Mouse (Mus musculus) right cerebral cortex, postnatal 36 days (tissue): ENCODE data around the gene Igfbp5.

Source experiments
- DNase-seq, 2 experiments: peaks; one replicate each; pipeline ENCODE4 v3.0.0; 2022; ENCODE audit warnings: low spot score in 2 of 2, mixed read lengths in 1 of 2

Igfbp5 gene

DNA sequence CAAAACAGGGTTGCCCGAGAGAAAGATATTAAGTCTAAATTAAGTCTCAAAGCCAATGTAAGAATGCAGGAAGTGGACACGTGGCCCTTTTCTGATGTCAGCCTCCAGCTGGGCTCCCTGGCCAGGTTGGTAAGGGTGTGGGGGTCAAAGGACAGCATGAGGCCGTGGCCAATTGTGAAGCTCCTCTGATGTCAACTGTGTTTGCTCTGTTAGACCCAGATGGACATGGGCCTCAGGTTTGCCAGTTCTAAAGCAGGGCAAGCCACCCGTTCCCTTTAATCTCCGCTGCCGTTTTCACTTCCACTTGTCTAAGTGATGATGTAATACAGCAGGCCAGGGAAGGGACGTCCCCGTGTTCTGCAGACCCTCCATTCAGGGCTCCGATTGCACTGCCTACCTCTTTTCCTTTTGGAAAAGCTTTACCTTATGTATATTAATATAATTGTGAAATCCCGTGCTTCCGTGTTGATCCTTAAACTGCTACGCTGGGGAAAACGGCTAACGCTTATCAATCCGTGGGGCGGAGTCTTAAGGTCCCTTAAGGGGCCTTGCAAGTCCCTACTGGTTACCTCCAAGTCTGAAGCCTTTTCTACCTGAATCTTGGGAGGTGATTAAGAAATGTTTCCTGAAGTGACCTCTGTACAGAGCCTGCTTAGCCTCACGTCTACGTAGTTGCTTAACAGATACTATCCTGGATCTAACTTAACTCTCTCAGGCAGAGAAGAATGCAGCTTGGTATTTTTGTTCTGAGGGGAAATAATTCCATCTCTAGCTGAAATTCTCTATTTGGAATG is 31.8 kb downstream of the Igfbp5 start:
- DNase-seq: no peak

GRCm38 (mm10) chr1:72839791-72840190 is 34.9 kb downstream of the Igfbp5 start:
- no peak for DNase-seq

GRCm38 (mm10) chr1:72839356-72839755 is 35.3 kb downstream of the Igfbp5 start:
- DNase-seq: no peak

GRCm38 (mm10) chr1:72833563-72833962 is 41.1 kb downstream of the Igfbp5 start:
- no peak for DNase-seq

- DNase-seq: no peak
Measured at GRCm38 (mm10) chr1:72832715-72833153, 42.0 kb downstream of the Igfbp5 start.

DNA sequence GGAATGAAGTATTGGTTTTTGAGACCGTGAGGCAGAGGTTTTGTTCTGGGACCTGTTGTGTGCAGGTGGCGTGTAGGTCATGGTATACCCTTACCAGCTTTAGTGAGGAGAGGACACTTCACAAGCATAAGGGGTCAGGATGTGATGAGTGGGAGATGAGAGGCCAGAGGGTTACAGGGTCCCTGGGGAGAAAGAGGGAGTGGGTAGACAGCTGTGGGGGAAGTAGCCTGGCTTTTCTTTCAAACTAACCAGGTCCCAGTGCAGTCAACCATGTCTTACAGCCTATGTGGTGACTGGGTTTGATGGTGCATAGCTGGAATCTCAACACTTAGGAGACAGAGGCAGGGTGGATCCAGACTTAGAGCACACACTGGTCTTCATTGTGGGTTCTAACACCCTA is 44.2 kb downstream of the Igfbp5 start:
- DNase-seq: no peak

GRCm38 (mm10) chr1:72828843-72829242 is 45.8 kb downstream of the Igfbp5 start:
- no peak for DNase-seq

DNA sequence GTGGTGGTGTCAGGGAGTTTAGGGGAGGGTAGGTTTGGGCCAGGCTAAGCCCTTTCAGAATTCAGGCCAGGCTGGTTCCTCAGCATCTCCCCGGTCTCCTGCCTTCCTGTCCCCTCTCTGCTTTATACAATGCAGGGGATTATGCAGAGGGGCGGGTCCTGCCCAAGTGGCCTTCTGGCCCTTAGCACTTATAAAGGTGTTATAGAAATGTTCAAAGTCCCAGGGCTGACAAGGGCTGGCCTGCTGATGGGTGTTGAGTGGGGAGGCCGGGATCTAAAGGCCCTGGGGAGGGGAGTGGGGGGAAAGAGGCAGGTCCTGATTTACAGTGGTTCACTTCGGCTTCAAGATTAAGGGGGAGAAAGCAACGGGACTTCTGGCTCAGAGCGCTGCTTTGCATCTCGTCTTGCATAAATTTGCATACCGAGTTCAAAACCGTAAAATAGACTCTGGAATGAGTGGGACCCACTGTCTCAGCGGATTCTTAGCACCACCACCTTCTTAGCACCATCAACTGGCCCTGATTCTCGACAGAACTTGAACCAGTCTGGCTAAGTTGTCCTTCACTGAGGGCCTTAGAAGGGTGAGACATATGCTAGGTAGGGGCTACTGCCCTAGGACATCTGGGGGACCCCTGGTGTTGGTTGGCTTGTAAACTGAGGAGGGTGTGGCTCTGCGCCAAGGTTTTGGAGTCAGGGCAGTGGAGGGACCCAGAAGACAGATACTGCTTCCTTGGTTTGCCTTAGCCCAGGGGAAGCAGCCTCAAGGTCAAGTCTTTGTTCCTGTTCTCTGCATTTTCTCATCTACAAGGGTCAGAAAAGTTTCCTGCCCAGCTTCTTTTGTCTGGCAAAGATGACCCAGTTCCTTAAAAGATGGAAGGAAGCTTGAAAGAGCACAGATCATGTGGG is 47.0 kb downstream of the Igfbp5 start:
- DNase-seq: no peak

DNA sequence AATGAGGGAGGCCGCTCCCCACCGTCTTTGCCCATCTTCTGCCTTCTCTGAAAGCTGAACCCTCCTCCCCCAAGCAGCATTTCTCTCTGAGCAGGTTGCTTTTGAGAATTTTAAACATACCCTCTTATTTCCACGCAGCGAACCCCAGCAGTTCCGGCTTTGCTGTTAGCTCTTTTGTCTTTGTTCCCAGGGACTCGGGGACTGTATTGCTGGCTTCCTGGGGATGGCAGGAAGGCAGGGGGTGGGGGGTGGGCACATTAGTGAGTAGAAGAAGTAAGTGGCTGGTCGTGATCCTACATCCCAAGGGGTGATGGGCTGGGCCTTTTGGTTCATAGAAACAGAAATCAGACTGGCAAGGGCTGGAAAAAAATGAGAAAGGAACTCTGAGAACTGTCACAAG is 47.8 kb downstream of the Igfbp5 start:
- no peak for DNase-seq

GRCm38 (mm10) chr1:72826446-72826845 is 48.2 kb downstream of the Igfbp5 start:
- DNase-seq: no peak

GRCm38 (mm10) chr1:72825921-72826320 is 48.8 kb downstream of the Igfbp5 start:
- DNase-seq: no peak

DNA sequence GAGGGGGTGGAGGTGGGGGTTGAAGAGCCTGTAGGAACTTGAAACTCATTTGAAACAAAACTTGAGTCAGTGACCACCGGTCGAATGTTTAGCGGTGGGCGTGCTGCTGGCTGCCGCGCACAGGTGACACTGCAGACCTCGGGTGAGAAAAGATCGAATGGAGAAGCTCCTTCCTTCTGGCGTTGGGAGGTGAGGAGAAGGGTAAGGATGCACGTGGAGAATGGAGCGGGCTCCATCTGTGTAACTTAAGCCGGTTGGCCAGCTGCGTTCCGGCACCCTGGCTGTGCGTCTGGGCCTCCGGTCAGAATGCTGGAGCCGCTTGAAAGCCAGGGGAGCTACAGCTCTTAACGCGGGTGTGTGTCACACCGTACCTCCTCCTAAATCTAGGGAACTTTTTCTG is 49.4 kb downstream of the Igfbp5 start:
- no peak for DNase-seq

DNA sequence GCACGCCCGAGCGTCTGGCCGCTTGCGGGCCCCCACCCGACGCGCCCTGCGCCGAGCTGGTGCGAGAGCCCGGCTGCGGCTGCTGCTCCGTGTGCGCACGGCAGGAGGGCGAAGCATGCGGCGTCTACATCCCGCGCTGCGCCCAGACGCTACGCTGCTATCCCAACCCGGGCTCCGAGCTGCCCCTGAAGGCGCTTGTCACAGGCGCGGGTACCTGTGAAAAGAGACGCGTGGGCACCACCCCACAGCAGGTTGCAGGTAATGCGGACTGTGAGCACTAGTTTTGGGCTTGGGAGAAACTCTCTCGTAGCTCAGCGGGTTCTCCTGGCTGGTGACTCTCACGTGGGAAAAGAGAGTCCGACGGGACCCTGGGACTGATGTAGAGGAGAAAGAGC is 50.0 kb downstream of the Igfbp5 start:
- DNase-seq: no peak

DNA sequence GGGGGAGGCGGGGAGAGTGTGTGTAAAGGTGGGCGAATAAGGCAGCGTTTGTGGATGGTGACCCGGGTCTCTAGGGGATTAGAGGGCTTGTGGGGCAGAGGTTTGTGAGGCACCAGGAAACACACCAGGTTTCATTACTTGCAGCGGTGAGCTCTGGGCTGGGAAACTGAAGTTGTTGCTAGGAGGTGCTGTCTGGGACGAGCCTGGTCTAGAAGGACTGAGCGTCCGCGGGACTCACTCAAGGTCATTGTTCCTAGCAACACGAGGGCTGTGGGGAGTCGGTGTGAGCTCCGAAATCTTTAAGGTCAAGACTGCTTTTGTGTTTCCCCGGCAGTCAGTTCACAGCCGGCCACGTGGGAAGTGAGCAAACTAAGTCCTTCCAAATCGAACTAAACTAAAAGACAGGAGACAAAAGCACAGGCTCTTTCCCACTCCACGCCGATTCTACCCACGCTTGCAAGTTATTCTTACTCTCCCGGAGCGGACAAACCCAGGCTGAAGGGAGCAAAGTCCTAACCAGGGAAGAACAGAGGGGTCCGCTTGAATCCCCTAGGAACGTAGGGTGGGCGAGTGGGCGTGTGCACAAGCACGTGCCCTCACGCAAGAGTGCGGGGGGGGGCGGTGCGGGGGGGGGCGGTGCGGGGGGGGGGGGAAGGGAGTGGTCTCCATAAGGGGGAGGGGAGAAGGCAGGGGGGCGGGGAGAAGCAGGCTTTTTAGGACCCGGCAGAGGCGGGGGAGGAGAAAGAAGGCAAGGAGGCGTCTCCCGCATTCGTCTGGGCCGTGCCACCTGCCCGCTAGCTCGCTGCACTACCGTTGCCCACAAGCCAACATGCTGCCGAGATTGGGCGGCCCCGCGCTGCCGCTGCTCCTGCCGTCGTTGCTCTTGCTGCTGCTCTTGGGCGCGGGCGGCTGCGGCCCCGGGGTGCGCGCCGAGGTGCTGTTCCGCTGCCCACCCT is 50.7 kb downstream of the Igfbp5 start, which contains the start of gene Igfbp2:
TSS of gene Igfbp2 (plus strand) at position 753 of the 956 bp plus-strand sequence.
- peak in 1 of 2 experiments; percentile 10 for DNase-seq

DNA sequence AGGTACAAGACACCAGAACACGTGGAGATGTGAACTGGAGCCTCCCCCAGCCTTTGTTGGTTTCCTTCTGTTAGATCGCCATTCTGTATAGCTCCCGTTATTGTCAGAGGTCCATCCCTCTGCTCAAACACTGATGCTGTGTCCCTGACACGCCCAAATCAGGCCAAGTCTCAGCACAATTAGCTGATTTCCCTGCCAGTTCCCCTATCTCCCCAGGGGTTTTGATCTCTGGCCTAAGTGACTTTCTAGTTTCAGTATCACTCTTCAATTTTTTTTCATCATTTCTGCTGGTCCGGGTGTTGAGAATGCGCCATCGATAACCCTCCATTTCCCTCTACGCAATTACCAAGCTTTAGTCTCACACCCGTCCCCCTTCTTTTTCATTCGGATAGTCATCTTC is 51.8 kb downstream of the Igfbp5 start:
- no peak for DNase-seq

DNA sequence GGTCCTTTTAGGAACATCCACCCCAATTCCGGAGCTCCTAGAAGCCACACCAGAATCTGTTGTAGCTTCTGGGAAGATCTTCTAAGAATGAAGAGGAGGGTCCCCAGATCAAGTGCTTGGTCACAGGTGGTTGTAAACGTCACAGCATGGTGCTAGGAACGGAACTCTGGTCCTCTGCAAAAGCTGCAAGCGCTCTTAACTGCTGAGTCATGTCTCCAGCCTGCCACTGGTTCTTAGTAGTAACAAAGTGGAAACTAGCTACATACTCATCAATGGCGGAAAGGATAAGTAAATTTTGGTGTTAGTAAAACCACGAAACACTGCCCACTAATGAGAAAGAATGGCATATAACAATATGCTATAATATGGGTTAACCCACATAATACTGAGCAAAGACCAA is 54.7 kb downstream of the Igfbp5 start:
- no peak for DNase-seq

DNA sequence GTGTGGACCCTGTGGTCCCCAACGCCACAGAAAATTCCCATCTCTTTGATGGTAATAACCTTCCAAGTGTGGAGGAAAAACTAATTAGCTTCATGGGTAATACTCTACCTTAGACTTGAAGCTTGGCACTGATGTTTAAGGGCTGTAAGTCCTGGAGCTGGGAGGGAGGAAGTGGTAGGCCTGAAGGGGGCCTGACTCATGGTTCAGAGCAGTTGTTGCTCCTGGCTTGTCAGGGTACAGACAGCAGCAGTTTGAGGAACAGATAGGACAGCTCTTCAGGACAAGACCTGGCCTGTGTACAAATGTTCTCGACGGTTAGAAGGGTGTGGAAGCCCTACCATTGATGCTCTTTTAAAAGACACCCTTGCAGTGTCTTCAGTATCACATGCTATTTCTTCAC is 59.1 kb downstream of the Igfbp5 start:
- DNase-seq: no peak

GRCm38 (mm10) chr1:72815184-72815583 is 59.5 kb downstream of the Igfbp5 start:
- no peak for DNase-seq

DNA sequence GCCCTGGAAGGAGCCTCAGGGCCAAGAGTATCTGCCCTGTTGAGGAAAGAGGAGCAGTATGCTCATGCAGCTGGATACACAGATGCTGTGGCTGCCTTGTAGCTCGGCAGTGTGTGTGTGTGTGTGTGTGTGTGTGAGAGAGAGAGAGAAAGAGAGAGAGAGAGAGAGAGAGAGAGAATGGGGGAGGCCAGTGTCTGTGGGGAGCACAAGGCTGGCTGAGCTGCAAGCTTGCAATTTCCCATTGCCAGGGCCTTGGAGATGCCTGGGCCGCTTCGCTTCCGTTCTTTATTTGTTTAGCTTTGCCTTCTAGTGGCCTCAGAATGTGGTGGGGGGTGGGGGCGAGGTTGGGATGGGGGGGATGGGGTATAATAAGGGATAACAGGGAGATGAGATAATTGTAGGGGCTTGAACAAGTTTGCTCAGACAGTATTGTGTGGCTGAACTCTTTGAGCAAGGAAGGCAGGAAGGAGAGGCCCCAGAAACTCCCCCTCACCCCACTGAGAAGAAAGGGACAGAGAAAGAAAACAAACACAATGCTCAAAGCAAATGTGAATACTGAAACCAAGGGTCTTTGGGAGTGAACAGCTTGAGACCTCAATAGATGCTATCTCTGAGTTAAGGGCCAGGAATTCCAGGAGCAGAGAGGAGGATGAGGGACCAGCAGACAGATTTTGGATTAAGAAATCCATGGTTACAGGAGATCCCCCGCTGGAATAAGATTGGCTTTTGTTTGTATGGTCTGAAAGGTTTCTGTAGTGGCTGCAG is 60.9 kb downstream of the Igfbp5 start:
- DNase-seq: no peak

GRCm38 (mm10) chr1:72813089-72813638 is 61.5 kb downstream of the Igfbp5 start:
- DNase-seq: no peak
